Mouse (Mus musculus): ENCODE results near the gene Abhd16a. TPM values are rescaled to one million over a fixed set of nuclear protein-coding genes. Genes with fewer than 3 reads are reported as not detected.

Gene Abhd16a
- polyA plus RNA-seq, 1 experiment from 2014 or later = 52.6 TPM

DNA sequence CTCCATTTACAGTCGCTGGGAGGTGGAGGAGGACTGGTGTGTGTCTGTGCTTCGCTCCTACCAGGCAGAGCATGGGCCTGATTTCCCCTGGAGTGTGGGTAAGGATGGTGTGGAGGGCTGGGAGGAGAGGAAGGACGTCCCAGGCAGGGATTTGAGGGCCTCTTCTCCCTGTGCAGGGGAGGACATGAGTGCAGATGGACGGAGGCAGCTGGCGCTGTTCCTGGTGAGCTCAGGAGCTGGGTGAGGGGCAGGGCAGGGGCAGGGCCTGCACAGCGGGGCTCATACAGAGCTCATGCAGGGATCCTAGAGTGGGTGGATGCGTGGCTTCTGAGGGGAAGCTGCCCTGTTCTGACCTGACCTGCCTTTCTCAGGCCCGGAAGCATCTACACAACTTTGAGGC, 13.2 kb downstream of the Abhd16a start:
- no peak for ATAC-seq (replicated peaks; ENCODE audit: low FRiP score)
- WGBS = 76% methylated on average over 8 of the region's 8 CpGs
- Histone ChIP-seq H3K4me1 (replicated peaks; ENCODE audit: control insufficient read depth, insufficient read depth, low read length) (no peaks in the 10 kb centered on the region), H3K4me2 (ENCODE audit: low read depth, low read length, severe bottlenecking) (no peak overlapping the region), H3K27me3 (ENCODE audit: control insufficient read depth, insufficient read depth, low read length) (no peaks in the 10 kb centered on the region), H3K27ac (ENCODE audit: low read depth, low read length) (no peak overlapping the region), H3K9me3 (ENCODE audit: control insufficient read depth, low read length) (no peaks in the 10 kb centered on the region), H3K36me3 (ENCODE audit: control insufficient read depth, insufficient read depth, low read length) (peaks cover 7% of the 10 kb centered on the region), H3K9ac (ENCODE audit: low read length) (no peak overlapping the region), H3K4me3 (ENCODE audit: low read depth, low read length) (no peak overlapping the region)
- no peak for DNase-seq (ENCODE audit: low spot score)

DNA sequence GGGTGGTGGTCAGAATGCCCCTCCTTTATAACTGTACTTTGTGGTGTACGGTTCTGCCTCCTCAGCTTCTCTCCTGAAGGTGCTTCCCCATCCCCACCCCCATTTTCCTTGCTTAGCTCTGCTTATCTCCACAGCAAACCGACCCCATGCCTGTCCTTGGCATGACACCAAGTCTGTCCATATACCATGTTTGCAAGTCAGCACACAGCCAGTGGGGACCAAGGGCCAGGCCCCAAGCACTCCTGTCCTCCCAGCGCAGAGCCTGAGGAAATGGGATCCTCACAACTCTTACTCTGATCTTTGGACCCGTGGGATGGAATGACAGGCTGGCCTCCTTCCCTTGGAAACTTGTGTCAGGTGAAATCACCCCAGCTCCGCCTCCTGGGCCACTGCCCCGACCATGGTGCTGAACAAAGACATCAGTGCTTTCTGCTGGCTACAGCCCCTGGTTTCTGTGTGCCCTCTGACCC, 14.2 kb downstream of the Abhd16a start:
- no peaks in the 10 kb centered on the region for H3K27me3 ChIP-seq (ENCODE audit: control insufficient read depth, insufficient read depth, low read length)
- H3K36me3 ChIP-seq (ENCODE audit: control insufficient read depth, insufficient read depth, low read length) = peaks cover 7% of the 10 kb centered on the region
- DNase-seq (ENCODE audit: low spot score) (no peak), ATAC-seq (replicated peaks; ENCODE audit: low FRiP score) (no peak)
- no peak overlapping the region for H3K4me3 ChIP-seq (ENCODE audit: low read depth, low read length)
- H3K4me2 ChIP-seq (ENCODE audit: low read depth, low read length, severe bottlenecking) = no peak overlapping the region
- no peaks in the 10 kb centered on the region for H3K9me3 ChIP-seq (ENCODE audit: control insufficient read depth, low read length)
- H3K9ac ChIP-seq (ENCODE audit: low read length) = no peak overlapping the region
- H3K27ac ChIP-seq (ENCODE audit: low read depth, low read length) = no peak overlapping the region
- no peaks in the 10 kb centered on the region for H3K4me1 ChIP-seq (replicated peaks; ENCODE audit: control insufficient read depth, insufficient read depth, low read length)
- 79% methylated on average over 6 of the region's 6 CpGs for WGBS

DNA sequence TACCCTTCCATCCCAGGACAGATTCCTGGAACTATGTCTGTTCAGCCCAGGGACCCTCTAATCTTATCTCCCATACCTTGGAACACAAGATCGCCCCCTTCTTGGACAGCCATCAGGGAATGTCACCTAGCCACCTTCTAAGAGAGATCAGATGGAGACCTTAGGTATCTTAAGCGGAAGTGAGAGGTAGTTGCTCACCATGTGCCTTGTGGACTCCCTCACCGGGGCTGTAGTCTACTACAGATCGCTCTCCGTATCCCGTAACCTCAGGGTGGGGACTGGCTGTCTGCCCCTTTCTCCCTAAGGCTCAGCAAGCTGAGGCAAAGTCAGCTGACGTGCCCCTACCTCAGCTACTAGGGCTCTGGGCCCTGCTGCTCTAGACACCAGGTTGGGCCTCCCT, 15.0 kb downstream of the Abhd16a start:
- H3K9ac ChIP-seq (ENCODE audit: low read length) = no peak overlapping the region
- H3K36me3 ChIP-seq (ENCODE audit: control insufficient read depth, insufficient read depth, low read length) = peaks cover 7% of the 10 kb centered on the region
- ATAC-seq (replicated peaks; ENCODE audit: low FRiP score) (no peak), DNase-seq (ENCODE audit: low spot score) (no peak)
- H3K9me3 ChIP-seq (ENCODE audit: control insufficient read depth, low read length) = no peaks in the 10 kb centered on the region
- no peak overlapping the region for H3K27ac ChIP-seq (ENCODE audit: low read depth, low read length)
- WGBS = 92% methylated on average over 7 of the region's 7 CpGs
- H3K27me3 ChIP-seq (ENCODE audit: control insufficient read depth, insufficient read depth, low read length) = no peaks in the 10 kb centered on the region
- no peaks in the 10 kb centered on the region for H3K4me1 ChIP-seq (replicated peaks; ENCODE audit: control insufficient read depth, insufficient read depth, low read length)
- H3K4me2 ChIP-seq (ENCODE audit: low read depth, low read length, severe bottlenecking) = no peak overlapping the region
- H3K4me3 ChIP-seq (ENCODE audit: low read depth, low read length) = no peak overlapping the region

DNA sequence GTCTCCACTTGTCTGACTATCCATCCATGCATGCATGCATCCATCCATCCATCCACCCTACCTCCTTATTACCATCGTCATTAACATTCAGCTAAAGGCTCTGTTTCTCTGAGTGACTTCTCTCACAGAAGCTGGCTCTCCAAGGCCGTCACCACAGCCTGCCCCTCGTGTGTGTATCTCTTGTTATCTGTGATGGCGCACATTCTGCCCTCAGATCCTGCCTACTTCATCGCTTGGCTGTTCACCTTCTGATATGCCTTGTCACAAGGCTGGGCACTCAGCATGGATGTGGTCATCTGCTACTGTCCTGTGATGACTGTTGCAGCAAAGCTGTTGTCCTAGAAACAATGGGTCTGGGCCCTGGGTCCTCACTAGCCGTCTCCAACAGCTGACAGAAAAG, 15.7 kb downstream of the Abhd16a start:
- Histone ChIP-seq H3K9me3 (ENCODE audit: control insufficient read depth, low read length) (no peaks in the 10 kb centered on the region), H3K36me3 (ENCODE audit: control insufficient read depth, insufficient read depth, low read length) (peaks cover 7% of the 10 kb centered on the region), H3K4me2 (ENCODE audit: low read depth, low read length, severe bottlenecking) (no peak overlapping the region), H3K27ac (ENCODE audit: low read depth, low read length) (no peak overlapping the region), H3K27me3 (ENCODE audit: control insufficient read depth, insufficient read depth, low read length) (no peaks in the 10 kb centered on the region), H3K4me1 (replicated peaks; ENCODE audit: control insufficient read depth, insufficient read depth, low read length) (no peaks in the 10 kb centered on the region), H3K9ac (ENCODE audit: low read length) (no peak overlapping the region), H3K4me3 (ENCODE audit: low read depth, low read length) (no peak overlapping the region)
- ATAC-seq (replicated peaks; ENCODE audit: low FRiP score) (no peak), DNase-seq (ENCODE audit: low spot score) (no peak)
- WGBS = 81% methylated on average over 6 of the region's 6 CpGs

- WGBS = 26% methylated on average over 13 of the region's 13 CpGs
- peaks cover 7% of the 10 kb centered on the region for H3K36me3 ChIP-seq (ENCODE audit: control insufficient read depth, insufficient read depth, low read length)
- no peak for ATAC-seq (replicated peaks; ENCODE audit: low FRiP score)
- H3K4me1 ChIP-seq (replicated peaks; ENCODE audit: control insufficient read depth, insufficient read depth, low read length) = no peaks in the 10 kb centered on the region
- no peak for DNase-seq (ENCODE audit: low spot score)
- H3K27me3 ChIP-seq (ENCODE audit: control insufficient read depth, insufficient read depth, low read length) = no peaks in the 10 kb centered on the region
- H3K4me3 ChIP-seq (ENCODE audit: low read depth, low read length) = no peak overlapping the region
- H3K9me3 ChIP-seq (ENCODE audit: control insufficient read depth, low read length) = no peaks in the 10 kb centered on the region
- no peak overlapping the region for H3K27ac ChIP-seq (ENCODE audit: low read depth, low read length)
- peak overlapping the region; percentile 33; the same call in 1 of the 2 replicates for H3K4me2 ChIP-seq (ENCODE audit: low read depth, low read length, severe bottlenecking)
- peak overlapping the region; percentile 53 for H3K9ac ChIP-seq (ENCODE audit: low read length)
Observed at GRCm38 (mm10) chr17:35105740-35106389, 16.8 kb downstream of the Abhd16a start.

- ATAC-seq (replicated peaks; ENCODE audit: low FRiP score) (no peak), DNase-seq (ENCODE audit: low spot score) (no peak)
- peaks cover 7% of the 10 kb centered on the region for H3K36me3 ChIP-seq (ENCODE audit: control insufficient read depth, insufficient read depth, low read length)
- no peaks in the 10 kb centered on the region for H3K27me3 ChIP-seq (ENCODE audit: control insufficient read depth, insufficient read depth, low read length)
- peak overlapping the region; percentile 53; the same call in 1 of the 2 replicates for H3K9ac ChIP-seq (ENCODE audit: low read length)
- H3K4me2 ChIP-seq (ENCODE audit: low read depth, low read length, severe bottlenecking) = peak overlapping the region; percentile 33; the same call in 1 of the 2 replicates
- H3K4me1 ChIP-seq (replicated peaks; ENCODE audit: control insufficient read depth, insufficient read depth, low read length) = no peaks in the 10 kb centered on the region
- H3K27ac ChIP-seq (ENCODE audit: low read depth, low read length) = no peak overlapping the region
- no peaks in the 10 kb centered on the region for H3K9me3 ChIP-seq (ENCODE audit: control insufficient read depth, low read length)
- 71% methylated on average over 3 of the region's 3 CpGs for WGBS
- H3K4me3 ChIP-seq (ENCODE audit: low read depth, low read length) = no peak overlapping the region
Observed at GRCm38 (mm10) chr17:35106522-35106921, 17.5 kb downstream of the Abhd16a start.

GRCm38 (mm10) chr17:35108097-35108496, 19.0 kb downstream of the Abhd16a start, which contains the start of gene Ly6g5c:
Gene Ly6g5c, plus strand, starts transcription at chr17:35108279.
- Histone ChIP-seq H3K4me1 (replicated peaks; ENCODE audit: control insufficient read depth, insufficient read depth, low read length) (no peaks in the 10 kb centered on the region), H3K27me3 (ENCODE audit: control insufficient read depth, insufficient read depth, low read length) (no peaks in the 10 kb centered on the region), H3K9me3 (ENCODE audit: control insufficient read depth, low read length) (no peaks in the 10 kb centered on the region), H3K4me2 (ENCODE audit: low read depth, low read length, severe bottlenecking) (no peak within 1 kb of the TSS), H3K4me3 (ENCODE audit: low read depth, low read length) (no peak within 1 kb of the TSS), H3K36me3 (ENCODE audit: control insufficient read depth, insufficient read depth, low read length) (no peaks in the 10 kb centered on the region; the same call in 1 of the 2 replicates), H3K9ac (ENCODE audit: low read length) (no peak within 1 kb of the TSS), H3K27ac (ENCODE audit: low read depth, low read length) (no peak within 1 kb of the TSS)
- no peak for ATAC-seq (replicated peaks; ENCODE audit: low FRiP score)
- DNase-seq (ENCODE audit: low spot score) = no peak
- WGBS = 90% methylated on average over 6 of the region's 6 CpGs

- DNase-seq (ENCODE audit: low spot score) (no peak), ATAC-seq (replicated peaks; ENCODE audit: low FRiP score) (no peak)
- no peak overlapping the region for H3K4me3 ChIP-seq (ENCODE audit: low read depth, low read length)
- no peaks in the 10 kb centered on the region for H3K4me1 ChIP-seq (replicated peaks; ENCODE audit: control insufficient read depth, insufficient read depth, low read length)
- H3K9me3 ChIP-seq (ENCODE audit: control insufficient read depth, low read length) = no peaks in the 10 kb centered on the region
- no peak overlapping the region for H3K9ac ChIP-seq (ENCODE audit: low read length)
- no peak overlapping the region for H3K4me2 ChIP-seq (ENCODE audit: low read depth, low read length, severe bottlenecking)
- H3K27me3 ChIP-seq (ENCODE audit: control insufficient read depth, insufficient read depth, low read length) = no peaks in the 10 kb centered on the region
- WGBS = 79% methylated on average over 9 of the region's 9 CpGs
- peaks cover 6% of the 10 kb centered on the region; the same call in 1 of the 2 replicates for H3K36me3 ChIP-seq (ENCODE audit: control insufficient read depth, insufficient read depth, low read length)
- H3K27ac ChIP-seq (ENCODE audit: low read depth, low read length) = no peak overlapping the region
Observed at GRCm38 (mm10) chr17:35111774-35112173, 22.7 kb downstream of the Abhd16a start.

Data from forebrain, embryonic 11.5 days (tissue).